Mouse (Mus musculus): ENCODE results near the gene Polk.

DNA sequence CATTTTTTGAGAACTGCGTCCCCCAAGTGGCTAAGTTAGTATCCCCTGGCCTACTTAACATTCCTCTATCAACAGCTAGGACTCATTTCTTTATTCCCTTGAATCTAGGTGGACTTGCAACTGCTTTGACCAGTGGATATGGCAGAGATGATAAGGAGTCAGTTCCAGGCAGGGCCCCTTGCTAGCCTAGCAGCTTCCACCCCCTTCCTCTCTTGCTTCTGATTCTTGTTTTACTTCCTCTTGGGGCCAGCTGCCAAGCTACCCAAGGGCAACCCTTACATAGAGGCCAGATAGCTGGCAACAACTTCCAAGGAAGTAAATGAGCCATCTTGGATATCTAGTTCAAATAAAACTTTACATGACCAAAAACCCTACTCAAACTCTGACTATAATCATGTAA, 105.5 kb downstream of the Polk start:
- TF ChIP-seq CTCF (IDR thresholded peaks at IDR 0.05; ENCODE audit: extremely low read depth, insufficient read length, insufficient replicate concordance, low read depth, low read length) (no peak), POLR2A (IDR thresholded peaks at IDR 0.05; ENCODE audit: low read depth, low read length) (no peak)

Measured in small intestine, adult 2 months (tissue).